Mouse (Mus musculus): ENCODE results near the gene Trafd1.

DNA sequence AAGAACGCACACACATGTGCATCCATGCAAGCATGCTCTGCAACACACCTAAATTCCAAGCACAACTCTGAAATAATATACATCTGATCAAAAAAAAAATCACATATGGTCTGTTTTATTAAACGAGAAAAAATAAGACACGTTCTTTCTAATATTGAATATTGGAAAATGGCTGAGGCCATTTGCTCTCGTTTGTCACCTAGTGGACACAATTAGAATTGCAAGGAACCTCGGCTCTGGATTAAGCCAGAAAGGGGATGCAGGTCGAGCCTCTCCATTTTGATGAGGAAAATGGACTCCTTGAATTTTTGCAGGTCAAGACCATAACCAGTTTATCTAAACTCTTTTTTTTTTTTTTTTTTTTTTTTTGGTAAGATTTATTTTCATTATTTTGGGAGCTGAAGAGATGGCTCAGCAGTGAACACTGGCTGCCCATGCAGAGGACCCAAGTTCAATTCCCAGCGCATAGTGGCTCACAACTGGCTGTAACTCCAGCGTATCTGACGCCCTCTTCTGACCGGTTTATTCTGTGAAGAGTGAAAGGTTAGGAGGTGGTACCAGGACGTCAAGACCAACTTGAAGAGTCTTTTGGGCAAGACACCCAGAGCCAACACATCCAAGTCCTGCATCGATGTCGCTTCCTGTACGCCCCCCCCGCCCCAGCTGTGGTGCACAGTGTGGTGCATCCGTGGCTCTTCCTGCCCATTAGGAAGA is 7.4 kb upstream of the Trafd1 start:
- TF ChIP-seq POLR2A (IDR thresholded peaks at IDR 0.05; ENCODE audit: borderline replicate concordance, extremely low read depth, low read depth, low read length) (no peak), CTCF (IDR thresholded peaks at IDR 0.05; ENCODE audit: insufficient read depth, low read length) (peak; percentile 43)

All from lung, adult 2 months (tissue).